Mouse (Mus musculus): ENCODE measurements around the gene Bahcc1.
A peak's percentile ranks its signal among the peaks of the same experiment; 100 is the strongest.

Gene Bahcc1

GRCm38 (mm10) chr11:120228116-120228890 lies 4.4 kb upstream of the Bahcc1 start:
- no peak for DNase-seq (ENCODE audit: low spot score in 2 of 2)

GRCm38 (mm10) chr11:120228911-120229437 lies 3.8 kb upstream of the Bahcc1 start:
- no peak for DNase-seq (ENCODE audit: low spot score in 2 of 2)

DNA sequence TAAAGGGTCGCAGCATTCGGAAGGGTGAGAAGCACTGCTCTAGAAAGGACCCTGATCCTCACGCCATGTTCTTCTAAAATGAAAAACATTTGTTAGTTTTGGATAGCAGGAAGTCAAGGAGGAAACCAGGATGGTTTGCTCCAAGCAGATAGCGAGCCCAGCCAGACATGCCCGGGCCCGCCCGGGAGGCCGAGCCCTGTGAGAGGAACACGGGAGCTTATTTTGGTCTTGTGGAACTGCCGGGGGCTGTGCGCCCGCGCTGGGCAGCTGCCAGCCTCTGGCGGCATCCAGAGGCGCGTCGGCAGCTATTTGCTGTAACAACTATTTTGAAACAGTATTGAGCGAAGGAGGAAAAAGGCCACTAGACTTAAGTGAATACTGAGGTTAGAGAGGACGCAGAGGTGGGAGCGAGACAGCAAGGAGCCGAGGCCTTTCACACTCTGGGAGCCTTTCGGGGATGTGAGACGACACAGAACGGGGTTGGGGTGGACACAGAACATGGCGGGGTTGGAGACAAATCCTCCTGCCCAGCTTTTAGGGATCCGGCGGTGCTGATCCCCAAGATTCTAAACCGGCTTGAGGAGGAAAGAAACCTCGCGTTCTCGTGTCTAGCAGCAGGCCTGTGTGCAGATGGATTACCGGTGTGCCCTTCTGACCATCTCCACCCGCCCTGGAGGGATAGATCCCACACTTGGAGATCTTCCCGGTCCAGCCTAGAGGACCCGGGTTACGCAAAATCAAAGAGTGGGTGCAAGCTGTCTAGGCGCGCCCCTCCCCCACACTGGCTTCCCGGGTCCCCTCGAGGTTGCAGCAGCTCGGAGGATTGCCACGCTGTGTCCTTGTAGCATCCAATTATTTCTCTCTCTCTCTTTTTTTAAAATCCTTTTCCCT lies 2.6 kb upstream of the Bahcc1 start:
- DNase-seq (ENCODE audit: low spot score in 2 of 2): peak in 1 of 2 experiments; percentile 80

DNA sequence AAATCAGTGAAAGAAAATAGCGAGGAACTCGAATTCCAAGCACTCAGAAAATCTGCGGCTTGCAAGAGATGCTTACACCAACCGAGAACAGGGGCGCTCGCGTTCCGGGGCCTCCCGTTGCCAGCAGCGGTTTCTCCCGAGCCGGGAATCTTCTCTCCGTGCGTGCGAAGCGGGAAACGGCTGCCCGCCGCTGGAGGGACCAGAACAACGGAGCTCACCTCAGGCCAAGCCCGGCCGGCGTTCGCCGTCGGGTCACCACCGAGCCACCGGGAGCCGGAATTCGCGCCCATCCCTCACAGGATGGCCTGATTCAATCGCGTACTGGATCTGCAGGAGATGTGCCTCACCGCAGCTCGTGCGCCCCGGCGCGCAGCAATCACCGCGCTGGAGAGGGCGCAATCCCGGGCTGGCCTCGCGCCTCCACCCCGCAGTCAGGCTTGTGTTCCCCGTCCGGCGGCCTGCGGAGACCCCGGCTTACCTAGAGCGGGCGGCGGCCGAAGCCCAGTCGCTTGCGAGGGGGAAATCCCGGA lies 1.8 kb upstream of the Bahcc1 start:
- peak in 1 of 2 experiments; percentile 54 for DNase-seq (ENCODE audit: low spot score in 2 of 2)

- peak; percentile 99 to 100 for DNase-seq (ENCODE audit: low spot score in 2 of 2)
Observed at GRCm38 (mm10) chr11:120231379-120231778, 1.4 kb upstream of the Bahcc1 start.

GRCm38 (mm10) chr11:120233441-120234135 lies 841 bp downstream of the Bahcc1 start:
- DNase-seq (ENCODE audit: low spot score in 2 of 2): no peak

DNA sequence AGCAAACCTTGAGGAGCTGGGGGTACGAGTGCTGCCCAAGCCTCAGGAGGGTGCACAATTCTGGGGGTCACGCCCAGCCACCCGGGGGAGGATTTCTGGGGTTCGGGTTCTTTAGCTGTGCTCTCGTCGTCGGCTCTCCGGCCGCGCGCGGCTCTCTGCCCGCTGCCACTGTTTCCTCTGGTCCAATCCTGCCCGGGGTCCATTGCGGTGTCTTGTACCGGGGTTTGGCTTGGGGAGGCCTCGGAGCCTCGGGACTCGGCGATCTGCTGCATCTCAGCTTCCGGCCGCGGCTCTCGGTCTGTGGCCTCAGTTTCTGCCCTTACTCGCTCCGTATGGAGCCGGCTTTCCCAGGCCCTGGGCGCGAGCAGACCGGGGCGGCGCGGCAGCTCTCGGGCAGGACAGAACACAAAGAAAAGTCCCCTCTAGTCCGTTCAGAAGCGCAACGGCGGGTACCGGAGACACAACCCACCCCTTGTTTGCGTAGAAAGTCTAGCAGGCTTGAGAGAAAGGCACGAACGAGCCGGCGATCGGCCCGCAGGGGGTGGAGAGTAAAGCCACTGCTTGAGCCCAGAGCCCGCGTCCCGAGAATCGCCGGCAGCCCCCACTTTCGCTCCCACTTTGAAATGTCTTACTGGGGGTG lies 1.5 kb downstream of the Bahcc1 start:
- no peak for DNase-seq (ENCODE audit: low spot score in 2 of 2)

DNA sequence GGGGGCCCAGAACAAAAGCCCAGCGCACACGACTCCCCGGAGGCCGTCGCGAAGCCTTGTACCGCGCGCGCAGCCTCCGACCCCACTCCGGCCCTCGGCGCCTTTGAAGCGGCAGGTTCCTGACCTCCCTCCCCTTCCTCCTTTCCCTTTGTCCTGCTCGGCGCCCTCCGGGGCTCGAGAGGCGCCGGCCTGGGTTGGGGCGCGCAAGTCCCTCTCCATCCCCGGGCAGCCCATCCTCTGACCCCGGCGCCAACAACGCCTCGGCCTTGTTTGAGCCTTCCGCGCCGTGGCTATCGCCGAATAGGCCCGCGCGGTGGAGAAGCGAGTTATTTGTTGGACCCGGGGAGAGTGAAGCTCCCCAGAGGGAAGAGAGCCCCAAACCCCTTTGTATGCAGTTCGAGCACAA lies 2.0 kb downstream of the Bahcc1 start:
- DNase-seq (ENCODE audit: low spot score in 2 of 2): no peak

DNA sequence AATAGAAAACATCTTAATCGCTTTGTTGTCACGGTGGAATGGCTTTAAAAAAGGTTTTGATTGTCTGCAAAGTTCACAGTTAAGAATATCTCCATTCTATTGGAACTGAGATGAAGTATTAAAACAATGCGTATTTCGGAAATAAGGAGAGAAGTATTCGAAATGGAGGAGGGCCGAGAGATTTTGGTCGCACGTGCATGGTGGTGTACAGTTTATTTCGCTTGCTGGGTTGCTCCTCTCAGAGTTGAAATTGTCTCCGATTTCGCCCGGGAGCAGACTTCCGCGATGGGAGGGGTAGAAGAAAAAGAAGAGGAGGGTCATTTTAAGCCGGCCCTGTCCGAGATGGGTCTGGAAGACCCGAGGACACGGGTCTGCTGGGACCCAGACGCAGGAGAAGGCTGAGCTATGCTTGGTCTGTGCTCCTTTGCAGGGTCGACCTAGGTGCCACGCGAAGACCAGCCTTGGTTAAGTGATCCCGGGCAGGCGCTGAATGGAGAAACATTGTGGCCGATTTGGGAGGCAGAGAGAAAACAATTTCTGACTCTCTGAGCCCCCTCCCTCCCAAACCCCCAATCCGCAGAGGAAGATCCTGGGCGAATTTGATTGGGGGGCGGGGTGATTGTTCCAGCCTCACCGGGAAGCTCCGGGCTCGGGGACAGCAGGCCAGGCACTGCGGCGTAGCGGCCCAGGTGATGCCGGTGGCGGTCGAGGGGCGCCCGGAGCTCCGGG lies 2.8 kb downstream of the Bahcc1 start:
- DNase-seq (ENCODE audit: low spot score in 2 of 2): no peak

DNA sequence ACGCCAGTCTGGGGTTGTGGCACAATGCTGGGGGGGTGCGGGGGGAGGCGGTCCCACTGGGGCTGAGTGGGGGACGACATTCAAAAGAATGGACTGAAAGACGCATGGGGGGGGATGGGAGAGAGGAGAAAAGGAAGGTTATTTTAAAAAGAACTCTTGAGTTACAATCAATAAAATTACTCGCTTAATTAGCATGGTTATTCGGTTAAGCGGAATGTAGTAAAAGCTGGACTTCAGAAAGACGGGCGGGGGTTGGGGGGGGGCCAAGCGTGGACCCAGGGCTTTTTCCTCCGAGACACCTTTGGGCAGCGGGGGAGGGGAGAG lies 3.3 kb downstream of the Bahcc1 start:
- no peak for DNase-seq (ENCODE audit: low spot score in 2 of 2)

DNA sequence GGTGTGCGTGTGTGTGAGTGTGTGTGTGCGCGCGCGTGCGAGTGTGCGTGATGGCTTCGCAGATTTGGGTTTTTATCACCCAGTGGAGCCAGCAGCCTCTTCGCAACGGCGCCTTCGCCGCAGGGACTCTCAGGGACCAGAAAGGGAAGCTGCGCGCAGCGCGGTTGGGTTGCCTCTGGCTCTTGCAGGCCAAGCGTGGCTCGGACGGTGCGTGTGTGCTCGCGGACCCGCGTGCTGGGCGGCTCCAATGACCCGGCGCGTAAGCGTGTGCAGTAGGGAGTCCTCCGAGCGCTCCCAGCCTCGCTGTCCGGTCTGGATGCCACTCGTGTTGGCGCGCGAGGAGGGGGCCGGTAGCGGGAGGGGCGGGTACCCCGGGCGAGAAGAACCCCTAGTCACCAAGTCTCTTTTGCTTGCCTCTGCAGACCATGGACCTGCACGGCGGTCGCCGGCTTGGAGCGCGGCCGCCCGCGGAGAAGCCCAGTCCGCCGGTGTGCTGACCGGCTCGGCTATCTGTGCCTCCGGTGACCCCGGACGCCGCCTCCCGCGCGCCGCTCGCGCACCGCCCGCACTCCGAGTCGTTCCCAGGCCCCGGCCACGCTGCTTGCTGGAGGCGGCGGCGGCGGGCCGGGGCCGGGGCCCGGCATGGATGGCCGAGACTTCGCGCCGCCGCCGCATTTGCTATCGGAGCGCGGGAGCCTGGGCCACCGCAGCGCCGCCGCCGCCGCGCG lies 3.9 kb downstream of the Bahcc1 start:
- DNase-seq (ENCODE audit: low spot score in 2 of 2): no peak

GRCm38 (mm10) chr11:120237166-120238131 lies 4.7 kb downstream of the Bahcc1 start:
- DNase-seq (ENCODE audit: low spot score in 2 of 2): peak in 1 of 2 experiments; percentile 57

- no peak for DNase-seq (ENCODE audit: low spot score in 2 of 2)
Observed at GRCm38 (mm10) chr11:120238306-120238705, 5.6 kb downstream of the Bahcc1 start.

- no peak for DNase-seq (ENCODE audit: low spot score in 2 of 2)
Observed at GRCm38 (mm10) chr11:120238751-120239359, 6.1 kb downstream of the Bahcc1 start.

- DNase-seq (ENCODE audit: low spot score in 2 of 2): no peak
Observed at GRCm38 (mm10) chr11:120239581-120239991, 6.8 kb downstream of the Bahcc1 start.

DNA sequence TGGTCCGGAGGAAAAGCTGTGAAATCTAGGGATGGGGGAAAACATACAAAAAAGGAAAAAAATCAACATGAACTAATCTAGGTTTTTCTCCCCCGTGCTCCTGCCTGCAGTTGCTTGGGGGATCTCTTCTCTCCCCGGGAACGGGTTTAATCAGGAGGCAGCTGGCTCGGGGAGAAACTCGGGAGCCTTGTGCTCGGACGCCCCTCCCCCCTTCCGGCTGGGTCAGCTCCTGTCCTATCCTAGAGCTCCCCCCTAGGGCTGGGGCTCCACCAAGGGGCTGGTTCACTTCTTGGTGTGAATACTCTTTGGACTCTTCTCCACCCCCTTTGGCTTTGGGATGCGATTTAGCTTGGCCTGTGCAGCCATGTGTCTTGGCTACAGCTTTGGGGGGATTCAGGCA lies 7.5 kb downstream of the Bahcc1 start:
- peak in 1 of 2 experiments; percentile 81 for DNase-seq (ENCODE audit: low spot score in 2 of 2)

DNA sequence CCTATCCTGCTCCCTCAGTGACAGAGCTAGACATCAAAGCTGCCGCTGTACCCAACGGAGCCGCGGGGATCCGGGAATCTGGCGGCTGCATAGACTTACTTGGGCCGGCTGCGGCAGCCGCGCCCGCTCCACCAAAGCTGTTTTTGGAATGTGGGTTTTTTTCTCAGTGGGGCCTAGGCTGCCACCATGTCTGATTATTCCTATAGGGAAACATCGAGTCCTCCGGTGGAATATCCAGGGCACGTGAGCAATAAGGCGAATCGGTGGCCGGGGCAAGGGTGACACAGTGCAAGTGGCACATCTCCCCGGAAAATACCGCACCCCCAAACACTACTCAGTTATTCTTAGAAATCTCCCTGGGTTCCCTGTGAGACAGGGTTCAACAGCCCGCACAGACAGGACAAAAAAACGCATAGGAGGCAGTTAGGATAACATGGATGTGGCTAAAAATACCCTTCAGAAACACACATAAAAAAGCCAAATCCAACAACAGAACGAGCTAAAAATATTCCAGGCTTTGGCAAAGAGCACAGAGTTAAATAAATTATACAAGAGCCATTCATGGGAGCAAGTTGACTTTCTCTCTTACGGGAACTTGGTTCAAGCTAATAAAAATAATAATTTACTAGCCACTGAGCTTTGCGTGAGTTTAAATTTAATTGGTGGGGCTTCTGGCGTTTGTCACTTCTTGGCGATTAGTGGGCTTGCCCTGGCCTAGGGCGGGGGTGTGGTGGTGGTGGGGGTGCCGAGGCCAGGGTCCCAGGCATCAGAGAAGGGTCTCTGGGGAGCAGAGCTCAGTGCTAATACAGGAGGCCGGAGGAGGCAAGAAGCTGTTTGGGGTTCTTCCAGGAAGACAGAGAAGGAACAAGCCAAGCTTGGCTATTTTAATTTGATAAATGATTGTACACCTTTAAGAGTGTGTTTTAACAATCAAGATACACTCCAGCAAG lies 8.5 kb downstream of the Bahcc1 start:
- no peak for DNase-seq (ENCODE audit: low spot score in 2 of 2)

Measured in urinary bladder, postnatal 4 days (tissue).